Mouse (Mus musculus) skeletal muscle tissue, adult 2 months (tissue): ENCODE results near the gene Kirrel.

Source experiments
- DNase-seq: peaks from one replicate; pipeline ENCODE4 v3.0.0-alpha.2; 2012; ENCODE audit warnings: low read depth, low spot score

The Kirrel gene

DNA sequence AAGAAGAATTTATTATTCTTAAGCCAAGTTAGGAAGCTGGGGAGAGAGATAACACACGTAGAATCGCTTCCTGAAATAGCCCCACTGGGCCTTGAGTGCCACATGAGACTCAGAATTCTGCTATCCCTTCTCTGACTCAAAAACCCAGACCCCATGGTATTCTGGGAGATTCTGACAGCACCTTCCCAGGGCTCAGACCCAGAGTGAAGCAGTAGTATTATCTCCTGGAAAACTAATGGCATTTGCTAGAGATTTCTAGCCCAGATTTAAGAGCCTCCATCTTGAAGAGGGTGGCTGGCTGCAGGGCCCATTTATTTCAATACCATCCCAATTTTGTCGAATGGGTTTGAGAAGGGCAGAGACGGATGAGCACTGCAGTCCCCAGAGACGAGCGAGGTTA lies 6.9 kb downstream of the Kirrel start:
- DNase-seq = no peak

DNA sequence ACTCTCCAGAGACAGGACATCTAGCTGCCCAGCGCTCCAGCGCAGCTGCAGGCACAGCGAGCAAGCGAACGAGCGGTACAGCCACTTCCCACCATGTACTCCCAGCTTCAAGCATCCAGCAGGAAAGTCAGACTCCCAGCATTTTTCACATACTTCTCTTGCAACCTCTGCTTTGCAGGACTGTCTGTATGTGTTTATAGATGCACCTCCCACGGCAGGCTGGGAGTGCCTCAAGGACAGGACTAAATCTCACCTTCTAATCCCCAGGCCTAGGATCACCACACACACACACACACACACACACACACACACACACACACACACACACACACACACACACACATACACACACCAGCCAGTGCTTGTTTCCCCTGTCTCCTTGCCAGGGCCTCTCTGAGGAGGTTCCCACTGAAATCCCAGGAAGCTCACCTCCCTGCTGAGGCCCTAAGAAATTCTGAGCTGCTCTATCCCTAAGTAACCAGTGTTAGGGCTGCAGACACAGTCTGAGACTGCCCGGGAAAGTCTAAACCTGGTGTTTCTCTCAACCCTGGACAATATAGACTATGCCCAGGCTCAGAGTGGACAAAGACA lies 9.2 kb downstream of the Kirrel start:
- no peak for DNase-seq

DNA sequence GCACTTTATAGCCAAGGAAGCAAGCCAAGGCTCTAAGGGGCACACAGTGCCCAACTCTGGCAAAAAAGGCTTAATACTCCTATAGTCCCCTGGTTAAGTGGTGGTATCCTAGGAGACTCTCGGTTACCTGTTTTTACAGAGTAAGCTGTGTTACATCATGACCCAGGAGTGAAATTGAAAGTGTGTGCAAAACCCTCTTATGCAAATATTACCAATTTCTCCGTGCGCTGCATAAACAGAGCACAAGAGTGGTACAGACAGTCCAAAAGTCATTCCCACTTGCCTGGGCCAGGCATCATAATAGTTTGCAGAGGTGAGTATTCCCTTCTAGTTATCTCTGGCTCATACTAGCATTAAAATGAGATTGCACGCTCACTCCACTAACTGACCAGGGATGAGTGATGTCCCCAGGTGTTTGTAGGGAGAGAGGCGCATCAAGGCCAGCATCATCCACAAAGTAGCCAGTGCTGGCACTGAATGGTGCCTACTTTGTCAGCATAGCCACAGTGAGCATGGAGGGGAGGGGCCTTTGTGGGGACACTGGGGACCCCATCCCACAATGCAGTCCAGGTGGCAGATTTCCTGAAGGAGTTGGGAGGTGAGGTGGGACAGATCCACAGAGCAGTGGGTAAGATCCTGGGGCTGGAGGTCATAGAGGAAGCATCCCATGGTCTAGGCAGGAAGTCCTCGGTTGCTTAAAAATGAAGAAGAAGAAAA lies 10.3 kb downstream of the Kirrel start:
- no peak for DNase-seq

DNA sequence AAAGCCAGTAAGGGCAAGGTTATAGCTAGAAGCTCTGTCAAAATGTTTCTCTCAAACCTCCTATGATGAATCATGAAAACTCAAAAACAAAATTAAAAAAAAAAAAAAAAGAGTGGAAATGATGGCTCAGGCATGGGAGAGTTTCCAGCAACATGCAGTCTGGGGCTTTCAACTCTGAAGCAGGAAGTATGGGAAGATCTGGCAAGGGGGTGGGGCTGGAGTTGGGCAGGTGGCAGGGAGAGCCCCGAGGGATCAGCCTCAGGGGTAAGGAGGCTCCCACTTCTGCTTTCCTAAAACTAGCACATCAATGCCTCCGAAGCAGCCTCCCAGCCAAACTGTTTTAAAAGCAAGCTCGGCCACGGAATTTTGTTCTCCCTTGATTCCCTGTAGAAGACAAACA lies 11.4 kb downstream of the Kirrel start:
- no peak for DNase-seq

DNA sequence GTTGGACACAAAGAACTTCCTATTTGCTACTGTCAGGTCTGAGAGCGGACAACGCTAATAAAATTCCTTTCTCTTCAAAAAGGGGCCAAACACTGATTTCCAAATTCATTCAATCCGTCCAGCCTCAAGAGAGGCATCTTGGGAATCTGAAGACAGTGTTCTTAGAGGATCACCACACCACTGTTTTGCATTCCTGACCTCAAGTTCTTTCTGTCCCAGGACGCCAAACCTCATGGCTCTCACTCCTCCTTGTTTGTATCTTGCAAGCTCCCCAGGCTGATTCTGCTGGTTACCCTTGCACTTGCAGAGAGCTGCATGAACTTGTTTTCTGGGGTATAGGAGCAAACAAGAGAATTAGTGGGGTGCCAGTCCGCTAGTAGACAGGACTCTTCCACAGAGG lies 12.2 kb downstream of the Kirrel start:
- DNase-seq = peak; percentile 66

DNA sequence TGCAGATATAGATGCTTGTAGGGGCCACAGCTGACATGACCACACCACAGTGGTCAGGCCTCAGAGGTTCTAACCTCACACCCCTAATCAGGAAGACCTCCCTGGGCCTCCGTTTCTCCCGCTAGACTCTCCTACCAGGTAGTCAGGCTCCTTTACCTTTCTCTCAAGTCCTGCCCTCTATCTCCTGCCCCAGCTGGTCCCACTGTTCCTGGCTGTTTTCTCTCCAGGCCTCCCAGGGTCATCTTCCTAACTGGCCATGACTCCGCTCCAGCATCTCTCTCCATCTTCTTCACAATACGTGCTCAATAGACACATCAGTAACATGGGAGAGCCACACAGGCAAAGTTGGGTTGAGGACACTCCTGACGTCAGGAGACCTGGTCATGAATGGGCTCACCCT lies 12.9 kb downstream of the Kirrel start:
- DNase-seq = no peak

DNA sequence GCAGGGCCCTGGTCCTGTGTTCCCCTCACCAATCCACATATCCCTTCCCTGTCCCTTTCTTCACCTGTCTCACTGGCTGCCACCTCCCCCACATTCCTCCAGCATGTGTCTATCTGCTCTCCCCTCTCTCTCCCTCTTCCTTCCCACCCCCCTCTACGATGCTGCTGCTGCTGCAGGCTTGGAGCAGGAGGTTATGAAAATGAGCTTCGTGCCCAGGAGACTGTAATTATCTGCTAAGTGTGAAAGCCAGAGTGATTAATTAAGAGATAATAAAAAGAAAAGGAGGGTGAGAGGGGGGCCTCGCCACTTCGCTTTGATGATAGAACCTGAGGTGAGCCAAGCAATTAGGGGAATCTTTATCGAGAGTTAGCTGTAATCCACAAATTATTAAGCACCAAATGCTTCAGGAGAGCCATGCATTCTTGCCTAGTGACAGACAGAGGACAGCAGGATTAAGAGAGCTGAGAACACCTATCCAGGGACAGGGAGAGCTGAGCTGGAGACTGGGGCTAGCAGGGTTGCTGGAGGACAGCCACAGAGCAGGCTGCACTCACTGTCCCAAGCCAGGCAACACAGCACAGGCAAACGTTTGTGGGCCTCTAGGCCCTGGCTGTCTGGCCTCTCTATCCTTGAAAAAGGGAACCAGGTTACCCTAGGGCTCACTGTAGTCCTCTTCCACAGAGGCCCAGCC lies 13.6 kb downstream of the Kirrel start:
- no peak for DNase-seq

DNA sequence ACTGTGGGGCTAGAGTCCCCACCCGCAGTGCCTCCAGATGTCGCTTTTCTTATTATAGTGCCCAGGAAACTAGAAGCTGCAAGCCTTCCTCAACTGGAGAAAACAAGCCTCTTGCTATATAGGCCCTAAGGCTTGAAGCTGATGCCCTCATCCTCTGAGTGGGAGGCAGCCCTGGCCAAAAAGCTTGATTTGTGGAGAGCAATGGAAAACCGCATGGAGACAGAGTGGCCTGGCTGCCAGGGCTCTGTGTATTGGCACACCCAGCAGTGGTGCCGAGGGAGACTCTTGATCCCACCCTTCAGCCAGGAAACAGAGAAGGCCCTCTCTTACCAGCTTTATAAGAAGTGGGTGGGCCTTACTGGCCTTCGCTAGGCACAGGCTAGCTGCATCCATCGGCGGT lies 15.4 kb downstream of the Kirrel start:
- no peak for DNase-seq

DNA sequence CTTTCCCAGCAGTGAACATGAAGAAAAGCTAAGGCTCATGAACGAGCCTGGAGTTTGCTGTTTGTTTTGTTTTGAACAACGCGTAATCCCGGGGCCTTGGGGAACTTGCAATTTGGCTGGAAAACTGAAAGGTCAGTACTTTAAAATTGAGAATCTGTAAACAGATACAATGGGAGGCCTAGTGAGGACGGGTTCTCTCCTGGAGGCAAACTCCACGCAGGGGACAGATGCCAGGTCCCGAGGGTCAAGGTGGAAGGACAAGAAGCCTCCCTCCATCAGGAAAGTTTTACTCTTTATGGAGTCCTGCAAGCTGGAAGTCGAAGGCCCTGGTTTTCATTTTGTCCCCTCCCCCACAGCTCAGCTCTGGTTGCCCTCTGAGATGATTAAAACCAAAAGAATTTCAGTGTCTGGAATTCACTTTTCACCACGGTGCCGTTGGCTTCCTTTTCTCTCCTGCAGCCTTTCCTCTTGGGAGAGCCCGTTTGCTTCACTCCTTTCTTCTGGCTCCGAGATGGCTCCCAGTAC lies 16.7 kb downstream of the Kirrel start:
- no peak for DNase-seq

DNA sequence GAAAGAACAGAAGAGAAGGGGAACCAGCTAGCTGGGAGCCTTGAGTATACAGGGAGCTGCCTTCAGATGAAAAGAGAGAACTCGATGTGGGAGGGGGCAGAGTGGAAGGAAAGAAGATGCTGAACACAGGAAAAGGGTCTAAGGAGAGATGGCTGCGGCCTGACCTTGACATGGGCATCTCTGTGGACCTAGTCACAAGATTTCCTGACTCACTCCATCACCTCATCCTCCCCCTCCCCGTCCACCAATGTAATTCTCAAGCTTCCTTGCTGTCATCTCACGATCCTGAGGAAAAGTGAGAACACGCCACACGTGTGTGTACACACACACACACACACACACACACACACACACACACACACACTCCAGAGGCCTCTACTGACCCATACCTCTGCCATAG lies 17.2 kb downstream of the Kirrel start:
- no peak for DNase-seq

DNA sequence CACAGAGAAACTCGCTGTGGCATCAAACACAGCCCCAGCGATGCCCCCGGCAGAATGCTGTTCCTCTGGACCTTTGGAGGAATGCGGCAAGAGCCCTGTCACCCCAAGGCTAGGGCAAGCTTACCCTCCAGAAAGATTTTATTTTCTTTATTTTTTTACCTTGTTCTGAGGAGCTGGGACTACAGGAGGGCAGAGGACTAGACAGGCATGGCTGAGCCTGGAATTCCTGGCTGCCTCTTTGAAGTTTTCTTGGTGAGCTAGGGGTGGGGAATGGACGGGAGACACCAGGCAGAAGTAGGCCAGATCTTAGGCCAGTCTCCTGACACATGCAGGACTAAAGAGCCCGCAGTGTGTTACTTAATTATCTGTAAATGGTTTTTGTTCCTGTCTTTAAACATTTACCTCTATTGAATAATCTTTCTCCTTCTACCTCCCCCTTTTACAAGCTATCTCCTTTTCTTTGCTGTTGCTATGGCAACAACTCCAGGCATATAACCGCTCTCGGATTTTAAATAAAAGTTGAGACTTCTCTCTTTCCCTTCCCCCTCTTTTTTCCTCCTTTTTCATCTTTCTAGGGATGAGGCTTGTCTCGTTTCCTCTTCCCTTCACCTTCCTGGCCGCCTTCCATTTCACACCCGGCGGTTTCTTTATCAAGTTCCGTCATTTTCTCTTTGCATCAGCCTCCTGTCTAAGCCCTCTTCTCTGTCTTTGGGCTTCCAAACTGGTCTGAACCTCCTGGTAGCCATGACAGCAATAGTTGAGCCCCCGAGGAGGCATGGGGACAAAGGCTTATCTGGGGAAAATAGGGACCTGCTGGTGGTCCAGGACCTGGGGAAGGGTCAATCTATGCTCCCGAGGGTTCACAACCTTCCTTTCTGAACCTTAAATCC lies 19.9 kb downstream of the Kirrel start:
- no peak for DNase-seq

DNA sequence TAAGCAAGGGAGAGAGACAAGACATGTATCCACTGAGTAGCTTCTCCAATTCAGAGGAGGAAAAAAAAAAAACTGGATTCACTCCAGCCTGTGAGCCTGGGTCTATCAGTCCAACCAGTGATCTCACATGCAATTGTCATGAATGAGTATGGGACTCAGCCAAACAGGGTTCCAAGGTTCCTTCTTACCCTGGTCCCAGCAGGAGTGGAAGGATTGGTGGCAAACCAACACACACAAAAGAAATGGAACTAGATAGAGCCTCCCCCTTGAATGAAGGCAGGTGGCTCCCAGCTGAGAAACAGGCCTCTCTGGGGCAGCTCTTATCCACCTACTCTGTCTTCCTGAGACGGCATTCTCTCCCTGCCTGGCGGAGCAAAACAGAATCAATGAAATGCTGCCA lies 21.5 kb downstream of the Kirrel start:
- DNase-seq = peak; percentile 57

DNA sequence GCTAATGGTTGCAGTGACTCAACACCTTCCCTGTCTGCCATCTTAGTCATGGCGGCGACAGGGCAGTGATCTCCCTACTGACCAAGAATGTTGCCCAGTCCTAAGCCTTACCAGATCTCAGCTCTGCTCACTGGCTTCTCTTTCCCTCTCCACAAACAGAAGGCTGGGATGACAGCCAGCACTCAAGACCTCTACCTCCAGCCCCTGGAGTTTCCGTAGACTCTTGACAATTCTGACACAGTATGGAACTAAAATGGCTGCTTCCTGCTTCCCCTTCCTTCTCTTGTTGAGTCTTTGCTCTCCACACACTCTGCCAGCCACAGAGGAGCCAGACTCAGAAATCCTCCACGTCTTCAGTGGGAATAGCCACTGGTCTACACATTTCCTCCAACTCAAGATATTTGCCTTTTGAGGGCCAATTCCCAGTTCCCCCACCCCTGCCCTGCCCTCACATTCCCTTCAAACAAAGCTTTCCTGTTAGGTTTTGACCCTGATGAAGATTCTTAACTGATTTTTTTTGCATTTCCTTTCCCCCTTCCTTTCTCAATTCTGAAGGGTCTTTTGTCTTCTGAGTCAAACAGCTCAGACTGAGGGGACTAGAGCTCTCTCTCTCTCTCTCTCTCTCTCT lies 22.3 kb downstream of the Kirrel start:
- no peak for DNase-seq

DNA sequence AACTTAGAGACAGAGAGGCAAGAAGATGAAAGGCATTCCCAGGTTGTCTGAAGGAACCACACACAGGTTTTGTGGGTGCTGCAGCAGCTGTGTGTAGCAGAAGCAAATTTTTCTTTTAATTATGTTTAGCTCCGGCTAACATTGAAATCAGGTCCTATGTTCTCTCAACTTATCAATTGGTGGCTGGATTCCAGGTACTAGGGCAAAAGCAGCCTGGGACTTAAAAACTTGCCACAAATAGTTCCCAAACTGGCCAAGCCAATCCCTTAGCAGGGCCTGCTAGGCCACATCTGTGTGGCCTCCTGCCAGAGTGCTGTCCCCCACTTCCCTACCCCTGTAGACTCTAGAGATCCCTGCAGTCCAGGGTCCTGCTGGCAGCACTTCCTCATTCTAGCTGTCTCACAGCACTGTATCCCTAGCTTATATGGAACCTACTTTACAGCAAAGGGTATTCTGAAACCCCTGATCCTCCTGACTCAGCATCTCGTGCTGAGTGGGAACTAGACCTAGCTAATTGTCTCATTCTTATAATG lies 23.2 kb downstream of the Kirrel start:
- no peak for DNase-seq

DNA sequence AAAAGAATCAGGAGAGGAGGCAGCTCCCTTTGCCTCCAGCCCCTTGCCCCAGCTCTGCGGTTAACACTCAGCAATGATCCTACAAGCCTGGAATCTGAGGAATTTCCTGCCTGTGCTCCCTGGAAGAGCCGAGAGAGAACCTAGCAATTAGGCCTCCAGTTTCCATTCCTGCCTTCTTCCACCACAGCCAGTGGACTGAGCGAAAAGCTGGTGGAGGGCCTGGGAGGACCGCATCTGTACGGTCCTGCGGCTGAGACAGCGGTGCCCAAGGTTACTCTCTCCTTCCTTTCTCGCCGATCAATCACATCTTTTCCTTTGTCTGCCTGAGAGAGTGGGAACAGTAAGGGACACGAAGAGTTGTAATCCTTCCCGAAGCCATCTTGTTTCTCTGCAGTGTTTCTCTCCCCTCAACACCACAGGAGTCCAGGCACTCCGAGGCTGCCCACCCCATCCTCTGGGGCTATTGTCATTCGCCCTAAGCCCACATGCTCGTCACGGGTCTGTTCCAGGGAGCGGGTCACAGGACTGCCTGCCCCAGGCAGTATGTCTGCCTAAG lies 23.8 kb downstream of the Kirrel start:
- DNase-seq = peak; percentile 59

DNA sequence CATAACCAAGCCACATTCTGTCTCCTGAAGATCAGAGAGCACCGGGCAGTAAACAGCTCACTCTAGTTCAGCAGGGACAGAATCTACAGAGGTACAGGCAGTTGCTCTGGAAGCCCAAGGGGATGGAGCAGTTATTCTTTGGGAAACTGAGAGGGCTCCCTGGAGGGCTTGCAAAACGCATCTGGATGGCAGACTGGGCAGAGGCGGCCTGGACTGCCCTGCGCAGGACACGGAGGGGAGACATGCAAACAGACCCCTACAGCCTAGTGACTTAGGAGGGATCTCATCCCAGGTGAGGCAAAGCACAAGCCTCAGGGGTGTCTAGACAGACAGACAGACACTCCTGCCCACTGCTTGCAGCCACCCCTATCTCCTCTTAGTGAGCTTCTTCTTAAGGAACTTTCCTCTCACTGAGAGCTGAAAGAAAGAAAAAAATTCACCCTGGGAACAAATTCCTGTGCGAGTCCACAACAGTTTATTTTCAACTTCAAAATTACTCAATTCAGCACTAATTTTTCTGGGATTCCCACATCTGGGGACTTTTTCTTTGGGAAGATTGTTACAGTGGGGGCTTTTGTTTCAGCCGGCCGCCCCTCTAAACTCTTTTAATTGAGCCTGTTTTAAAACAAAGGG lies 24.4 kb downstream of the Kirrel start:
- DNase-seq = no peak

DNA sequence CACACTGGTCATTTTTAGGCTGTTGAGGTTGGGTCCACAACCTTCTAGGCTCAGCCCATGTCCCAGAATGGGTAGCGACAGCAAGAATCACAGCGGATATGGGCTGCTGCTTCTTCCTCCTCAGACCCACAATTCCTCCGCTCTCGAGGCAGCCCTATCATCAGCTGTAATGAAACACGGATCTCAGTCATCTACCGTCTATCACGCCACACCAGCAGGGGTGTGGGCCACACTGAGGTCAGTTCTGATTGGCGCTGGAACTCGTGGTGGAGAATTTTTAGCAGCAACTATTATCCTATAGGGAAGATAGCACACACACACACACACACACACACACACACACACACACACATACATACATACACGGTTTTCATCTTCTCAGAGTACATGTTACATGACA lies 25.1 kb downstream of the Kirrel start:
- DNase-seq = no peak

DNA sequence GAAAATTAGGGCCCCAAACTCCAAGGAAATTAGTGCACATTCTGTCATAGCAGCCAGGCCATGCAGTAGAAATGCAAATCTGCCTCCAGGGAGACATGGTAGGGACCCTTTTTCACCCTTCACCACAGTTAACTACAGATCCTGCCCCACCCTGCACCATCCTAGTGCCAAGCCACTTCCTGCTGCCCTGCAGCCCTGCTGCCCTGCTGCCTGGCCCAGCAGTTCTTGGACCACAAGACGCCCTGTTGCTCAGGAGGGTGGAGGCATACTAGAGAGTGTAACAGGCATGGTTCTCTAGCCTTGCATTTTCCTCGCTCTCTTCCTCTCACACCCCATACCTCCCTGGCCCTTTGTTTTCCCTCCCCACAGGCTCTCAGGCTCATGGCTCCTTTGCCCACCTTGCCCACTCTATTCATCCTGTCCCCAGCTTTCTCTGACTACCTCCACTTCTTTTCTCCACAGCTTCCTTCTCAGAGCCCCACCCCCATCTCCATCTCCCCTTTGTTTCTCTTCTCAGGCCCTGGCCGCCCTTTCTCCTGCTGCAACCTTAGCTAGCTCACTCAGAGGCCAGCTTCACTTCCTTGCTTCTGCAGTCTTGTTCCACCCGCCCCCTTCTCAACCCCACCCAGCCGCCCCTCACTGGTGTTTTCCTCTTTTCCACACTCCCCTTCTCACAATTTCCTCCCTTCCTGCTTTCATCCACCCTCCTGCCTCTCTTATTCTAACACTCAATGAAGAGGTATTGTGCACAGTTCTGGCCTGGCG lies 29.9 kb downstream of the Kirrel start:
- DNase-seq = no peak

DNA sequence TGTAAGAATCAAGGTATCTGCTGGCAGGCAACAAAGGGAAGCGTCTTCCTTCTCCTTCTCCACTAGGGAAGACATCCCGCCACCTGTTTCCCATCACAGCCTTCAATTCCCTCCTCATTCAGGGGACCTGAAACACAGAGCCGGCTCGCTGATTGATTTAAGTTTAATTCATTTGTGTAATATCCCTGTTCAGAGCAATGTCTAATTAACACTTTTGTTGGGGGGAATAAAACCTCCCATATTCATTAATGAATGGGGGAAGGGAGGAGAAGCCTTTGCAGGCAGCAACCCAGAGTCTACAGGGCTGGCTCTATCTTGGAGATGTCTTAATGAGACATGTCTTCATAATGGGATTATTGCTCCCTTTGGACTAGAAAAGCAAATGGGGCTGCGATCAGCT lies 34.3 kb downstream of the Kirrel start:
- no peak for DNase-seq

DNA sequence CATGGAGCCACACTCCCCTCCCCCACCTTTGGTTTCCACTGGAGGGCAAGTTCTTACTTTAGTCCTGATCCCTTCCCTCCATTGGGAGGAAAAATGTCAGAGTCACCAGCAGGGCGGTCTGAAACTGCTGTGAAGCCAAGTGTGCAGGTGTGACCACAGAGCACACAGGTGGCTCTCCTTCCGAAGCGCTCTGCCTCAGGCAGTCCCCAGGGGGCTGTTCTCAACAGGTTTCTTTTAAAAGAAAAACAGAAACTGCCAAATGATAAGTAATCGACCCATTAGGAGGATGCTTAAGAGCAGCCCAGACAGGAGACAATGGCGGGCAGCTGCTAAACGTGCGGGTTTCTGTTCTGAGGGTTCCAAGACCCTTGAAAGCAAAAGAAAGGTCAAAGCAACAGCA lies 37.8 kb downstream of the Kirrel start:
- DNase-seq = no peak
